Mouse (Mus musculus): ENCODE results near the gene Cldn4.

Cldn4 gene

DNA sequence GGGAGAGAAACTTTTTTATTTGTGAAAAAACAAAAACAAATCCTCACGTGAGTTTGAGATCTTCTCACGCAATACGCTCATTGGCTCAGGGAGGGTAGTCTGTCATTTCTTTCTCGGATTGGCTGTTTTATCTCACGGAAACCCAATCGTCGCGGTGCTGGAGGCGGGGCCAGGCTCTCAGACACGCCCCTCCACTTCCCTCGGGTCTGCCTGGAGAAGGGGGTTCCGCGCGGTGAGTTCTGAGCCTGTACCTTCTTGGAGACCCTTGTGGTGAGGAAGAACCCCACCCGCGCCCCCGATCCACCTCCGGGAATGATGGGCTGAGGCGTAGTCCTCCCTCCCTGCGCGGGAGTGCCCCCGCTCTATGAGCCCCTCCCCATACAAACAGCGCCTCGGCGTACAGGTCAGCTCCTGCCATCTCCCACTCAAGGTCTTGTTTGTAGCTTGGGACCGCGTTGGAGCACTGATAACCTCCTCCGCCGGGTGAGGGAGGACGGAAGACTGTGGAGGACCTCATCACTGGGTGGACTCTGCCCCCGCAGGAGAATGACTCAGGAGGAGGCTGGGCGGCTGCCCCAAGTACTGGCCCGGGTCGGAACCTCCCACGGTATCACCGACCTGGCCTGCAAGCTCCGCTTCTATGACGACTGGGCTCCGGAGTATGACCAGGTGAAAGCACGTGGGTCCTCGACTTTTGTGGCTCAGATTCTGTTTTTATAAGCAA lies 14.4 kb downstream of the Cldn4 start, which contains the start of gene Mettl27:
TSS of gene Mettl27 (plus strand) at position 190 of the 724 bp plus-strand sequence.
- POLR2A ChIA-PET = interaction anchor here (0.7 to 25.0 kb wide), 51 partner anchors 8 to 249 kb away, joined by 3 to 1092 read pairs (median 5); partner anchors contain the start of genes Cldn4 (in 4 of the 4), Abhd11 (in 3 of the 4), Cldn3 (in 3 of the 4) and Cldn13 (in 2 of the 4)
- CTCF ChIA-PET = interaction anchor here (0.5 to 8.2 kb wide), 51 partner anchors 9 to 616 kb away, joined by 3 to 161 read pairs (median 4); partner anchors contain the start of genes Abhd11 (in 2 of the 4), Cldn3 (in 1 of the 4), Cldn4 (in 1 of the 4) and Tmem270 (in 1 of the 4)

DNA sequence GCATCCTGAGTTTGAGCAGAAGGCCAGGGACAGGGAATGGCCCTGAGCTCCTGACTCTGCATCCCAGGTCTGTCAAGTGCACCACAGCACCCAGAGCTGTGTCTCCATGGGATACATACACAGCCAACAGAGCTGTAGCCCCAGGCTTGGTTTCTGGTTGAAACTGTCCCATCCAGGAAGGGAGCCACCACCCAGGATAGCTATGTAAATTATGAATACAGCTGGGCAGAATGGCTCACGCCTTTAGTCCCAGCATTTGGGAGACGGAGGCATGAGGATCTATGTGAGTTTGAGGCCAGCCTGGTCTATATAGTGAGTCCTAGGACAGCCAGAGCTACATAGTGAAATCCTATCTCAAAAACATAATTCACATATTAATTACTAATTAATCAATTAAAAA lies 16.7 kb downstream of the Cldn4 start:
- ChIA-PET POLR2A (interaction anchor here (0.6 to 25.0 kb wide), 18 partner anchors 7 to 148 kb away, joined by 3 to 1092 read pairs (median 5); partner anchors contain the start of genes Abhd11 (in 2 of the 4), Cldn4 (in 2 of the 4) and Vps37d (in 1 of the 4)), CTCF (interaction anchor here (1.0 to 4.5 kb wide), 5 partner anchors 23 to 36 kb away, joined by 3 to 29 read pairs (median 5); partner anchors contain the start of gene Tmem270 (in 1 of the 4))

DNA sequence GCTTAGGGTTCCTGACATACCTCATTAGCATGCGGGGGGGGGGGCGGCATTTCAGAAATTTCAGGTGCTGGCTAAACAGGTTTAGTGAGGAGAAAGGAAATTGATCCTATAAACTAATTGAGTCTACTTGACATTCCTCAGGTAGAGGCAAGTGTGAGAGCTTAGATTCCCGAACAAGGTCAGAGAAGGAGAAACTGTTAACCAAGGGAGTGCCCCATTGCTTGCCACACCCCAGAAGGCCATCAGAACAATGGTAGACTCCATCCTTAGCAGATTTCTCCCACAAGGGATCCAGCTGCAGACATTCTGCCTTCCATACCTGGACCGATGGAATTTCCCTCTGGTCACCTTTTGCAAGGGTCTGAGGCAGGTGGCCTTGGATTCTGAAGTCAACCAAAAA lies 20.0 kb downstream of the Cldn4 start:
- CTCF ChIA-PET = interaction anchor here (0.5 to 4.5 kb wide), 9 partner anchors 20 to 623 kb away, joined by 3 to 29 read pairs (median 4); no protein-coding TSS in a partner anchor
- POLR2A ChIA-PET = interaction anchor here (0.5 to 25.0 kb wide), 26 partner anchors 8 to 473 kb away, joined by 3 to 1092 read pairs (median 6); partner anchors contain the start of genes Cldn4 (in 4 of the 4), Abhd11 (in 2 of the 4) and Cldn3 (in 2 of the 4)

DNA sequence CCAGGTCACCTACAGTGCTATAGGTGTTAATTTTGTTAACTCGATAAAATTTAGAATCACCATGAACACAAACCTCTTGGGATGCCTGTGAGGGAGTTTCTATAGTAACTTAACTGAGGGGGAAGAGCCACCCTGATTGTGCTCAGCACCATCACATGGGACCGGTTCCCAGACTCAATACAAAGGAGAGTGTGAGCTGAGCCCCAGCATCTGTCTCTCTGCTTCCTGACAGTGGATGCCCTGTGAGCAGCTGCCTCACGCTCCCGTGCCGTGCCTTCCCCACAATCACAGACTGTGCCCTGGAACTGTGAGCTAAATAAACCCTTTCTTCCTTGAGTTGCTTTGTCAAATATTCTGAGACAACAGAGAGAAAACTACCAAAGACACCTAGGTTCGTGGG lies 23.6 kb downstream of the Cldn4 start:
- CTCF ChIA-PET = interaction anchor here in 1 of 4 experiments (0.6 to 6.1 kb wide), 3 partner anchors 16 to 155 kb away, joined by 5 to 35 read pairs (median 22); partner anchors contain the start of genes Tmem270 and Vps37d

DNA sequence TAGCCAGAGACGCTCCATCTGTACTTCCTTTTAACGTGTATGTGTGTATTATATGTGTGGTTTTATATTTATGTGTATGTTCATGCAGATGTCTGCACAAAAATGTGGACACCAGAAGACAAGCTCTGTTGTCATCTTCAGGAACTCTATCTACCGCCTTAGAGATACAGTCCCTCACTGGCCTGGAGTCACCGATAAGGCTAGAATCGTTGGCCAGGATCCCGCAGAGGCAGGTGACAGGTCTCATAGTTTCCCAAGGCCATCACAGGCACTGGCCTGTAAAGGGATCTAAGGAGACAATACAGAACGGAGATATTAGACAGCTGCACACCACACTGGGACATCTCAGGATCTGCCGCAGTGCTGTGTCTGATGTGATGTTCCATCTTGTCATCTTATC lies 25.6 kb downstream of the Cldn4 start:
- ChIA-PET CTCF (interaction anchor here (0.7 to 6.1 kb wide), 6 partner anchors 10 to 45 kb away, joined by 3 to 37 read pairs (median 8); partner anchors contain the start of gene Tmem270 (in 1 of the 4)), POLR2A (interaction anchor here in 3 of 4 experiments (0.6 to 8.8 kb wide), 16 partner anchors 10 to 88 kb away, joined by 3 to 56 read pairs (median 5); partner anchors contain the start of genes Abhd11 (in 2 of the 3), Cldn4 (in 2 of the 3) and Mettl27 (in 1 of the 3))

More for the DNA sequence above, 23.6 kb downstream of the Cldn4 start:
- POLR2A ChIA-PET = interaction anchor here in 2 of 4 experiments (1.2 to 25.0 kb wide), 8 partner anchors 9 to 36 kb away, joined by 3 to 1092 read pairs (median 34); partner anchors contain the start of genes Cldn4 (in 2 of the 2) and Mettl27 (in 2 of the 2)

DNA sequence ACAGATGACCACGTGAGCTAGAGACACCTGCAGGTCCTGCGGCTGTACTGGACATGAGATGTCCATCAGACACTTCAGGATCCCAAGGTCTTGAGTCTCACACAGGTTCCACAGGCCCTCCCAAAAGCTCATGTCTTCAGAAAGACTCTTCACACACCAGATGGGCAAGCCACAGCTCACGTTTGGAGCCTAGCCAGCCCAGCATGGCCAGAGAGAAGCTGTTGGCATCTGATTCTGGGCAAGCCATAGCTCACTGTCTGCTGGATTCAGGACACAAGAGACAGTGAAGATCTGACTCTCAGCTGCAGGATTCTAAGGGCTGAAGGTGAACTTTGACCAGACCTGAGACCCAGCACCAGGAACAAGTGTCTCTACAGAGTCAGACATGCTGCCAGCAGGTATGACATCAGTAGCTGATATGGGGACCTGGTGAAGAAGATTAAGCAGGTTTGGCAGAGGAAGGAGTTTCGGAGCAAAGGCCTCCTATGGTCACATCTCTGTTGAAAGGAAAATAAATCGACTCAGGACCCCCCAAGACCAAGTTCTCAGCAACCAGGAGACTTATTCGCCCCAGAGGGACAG lies 26.5 kb downstream of the Cldn4 start:
- CTCF ChIA-PET = interaction anchor here (0.5 to 8.9 kb wide), 24 partner anchors 9 to 958 kb away, joined by 3 to 55 read pairs (median 4); partner anchors contain the start of genes Mettl27 (in 2 of the 4), Abhd11 (in 1 of the 4), Cldn3 (in 1 of the 4) and Stx1a (in 1 of the 4)

DNA sequence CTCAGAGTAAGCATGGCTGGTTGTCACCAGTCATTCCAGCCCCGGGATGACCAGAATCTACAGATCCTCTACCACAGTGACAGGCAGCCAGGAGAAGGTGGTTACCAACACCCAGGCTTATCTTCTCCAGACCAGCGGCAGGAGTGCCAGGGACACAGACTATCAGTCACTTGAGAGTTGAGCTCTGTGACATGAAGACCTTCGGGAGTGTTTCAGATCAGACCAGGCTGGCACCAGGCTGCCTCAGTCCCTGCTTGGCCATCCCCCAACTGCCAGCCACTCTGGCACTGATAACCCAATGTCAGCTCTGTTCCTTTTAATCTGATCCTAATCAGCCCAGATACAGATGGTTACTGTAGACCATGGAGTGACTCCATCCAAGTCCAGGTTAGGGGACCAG lies 27.6 kb downstream of the Cldn4 start:
- ChIA-PET POLR2A (interaction anchor here in 3 of 4 experiments (0.7 to 8.8 kb wide), 37 partner anchors 8 to 183 kb away, joined by 3 to 56 read pairs (median 5); partner anchors contain the start of genes Cldn4 (in 3 of the 3), Abhd11 (in 2 of the 3), Cldn3 (in 2 of the 3) and Mettl27 (in 2 of the 3)), CTCF (interaction anchor here (0.8 to 8.9 kb wide), 22 partner anchors 12 to 250 kb away, joined by 3 to 55 read pairs (median 6); partner anchors contain the start of genes Mettl27 (in 2 of the 4), Abhd11 (in 1 of the 4), Cldn3 (in 1 of the 4) and Cldn4 (in 1 of the 4))

More for the DNA sequence above, 26.5 kb downstream of the Cldn4 start:
- POLR2A ChIA-PET = interaction anchor here (0.6 to 8.8 kb wide), 32 partner anchors 7 to 430 kb away, joined by 3 to 56 read pairs (median 4); partner anchors contain the start of genes Cldn4 (in 3 of the 4), Abhd11 (in 2 of the 4), Cldn3 (in 1 of the 4) and Fkbp6 (in 1 of the 4)

DNA sequence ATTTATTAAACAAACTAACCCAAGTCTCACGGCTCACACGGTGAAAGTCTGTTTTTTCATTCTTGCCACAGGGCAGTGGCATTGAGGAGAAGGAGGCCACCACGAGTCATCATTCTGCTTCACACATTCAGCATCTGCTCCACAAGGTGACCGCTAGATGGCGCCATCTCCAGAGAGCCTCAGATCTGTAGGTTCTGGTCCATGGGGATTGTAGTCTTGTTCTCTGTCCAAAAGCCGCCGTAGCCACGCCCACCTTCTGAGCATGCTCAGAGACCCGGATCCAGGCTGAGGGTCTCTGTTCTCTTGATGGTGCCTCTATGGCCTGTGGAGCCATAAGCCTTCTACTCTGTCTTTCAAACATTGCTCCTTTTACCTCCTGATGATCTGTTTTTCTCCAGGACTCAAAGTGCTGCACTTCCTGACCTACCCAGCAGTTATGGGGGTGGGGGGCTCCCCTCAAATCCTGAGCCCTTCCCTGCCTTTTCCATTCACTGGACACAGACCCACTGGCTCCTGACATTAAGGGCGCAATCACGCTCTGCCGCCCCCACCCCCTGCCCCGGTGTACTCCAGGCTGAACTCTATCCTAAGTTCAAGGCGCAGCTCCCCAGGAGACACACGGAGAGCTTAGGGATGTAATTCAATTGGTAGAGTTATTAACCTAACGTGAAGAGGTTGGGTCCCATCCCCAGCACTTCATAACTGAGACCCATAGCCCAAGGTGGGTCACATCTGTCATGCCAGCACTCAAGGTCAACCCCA lies 28.5 kb downstream of the Cldn4 start:
- CTCF ChIA-PET = interaction anchor here (1.0 to 8.9 kb wide), 17 partner anchors 11 to 249 kb away, joined by 3 to 55 read pairs (median 7); partner anchors contain the start of genes Mettl27 (in 3 of the 4), Cldn3 (in 1 of the 4), Stx1a (in 1 of the 4) and Tmem270 (in 1 of the 4)
- POLR2A ChIA-PET = interaction anchor here in 3 of 4 experiments (0.6 to 8.8 kb wide), 21 partner anchors 9 to 91 kb away, joined by 3 to 56 read pairs (median 9); partner anchors contain the start of genes Abhd11 (in 2 of the 3), Cldn4 (in 2 of the 3), Mettl27 (in 2 of the 3) and Cldn3 (in 1 of the 3)

DNA sequence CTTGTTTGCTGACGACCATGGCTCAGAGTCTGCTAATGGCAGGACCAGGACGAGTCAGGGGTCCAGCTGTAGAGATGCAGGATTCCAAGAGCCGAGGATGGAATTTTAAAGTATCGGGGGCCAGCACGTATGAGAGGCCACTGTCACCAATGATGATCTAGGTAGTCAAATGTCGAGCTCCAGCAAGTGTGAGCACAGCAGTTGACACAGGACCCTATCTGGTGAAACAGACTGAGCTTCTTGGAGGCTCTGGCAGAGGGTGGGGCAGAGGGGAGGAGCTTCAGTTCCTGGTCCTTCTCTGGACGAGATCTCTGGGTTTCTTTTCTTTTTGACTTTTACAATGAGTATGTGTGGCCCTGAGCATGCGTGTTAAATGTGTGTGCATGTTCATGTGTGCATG lies 31.4 kb downstream of the Cldn4 start, which contains the start of gene Cldn13:
TSS of gene Cldn13 (minus strand) at position 216 of the 400 bp plus-strand sequence.
- POLR2A ChIA-PET = interaction anchor here (0.5 to 2.5 kb wide), 15 partner anchors 8 to 135 kb away, joined by 3 to 9 read pairs (median 4); partner anchors contain the start of genes Abhd11 (in 2 of the 4), Cldn4 (in 2 of the 4) and Mettl27 (in 1 of the 4)

DNA sequence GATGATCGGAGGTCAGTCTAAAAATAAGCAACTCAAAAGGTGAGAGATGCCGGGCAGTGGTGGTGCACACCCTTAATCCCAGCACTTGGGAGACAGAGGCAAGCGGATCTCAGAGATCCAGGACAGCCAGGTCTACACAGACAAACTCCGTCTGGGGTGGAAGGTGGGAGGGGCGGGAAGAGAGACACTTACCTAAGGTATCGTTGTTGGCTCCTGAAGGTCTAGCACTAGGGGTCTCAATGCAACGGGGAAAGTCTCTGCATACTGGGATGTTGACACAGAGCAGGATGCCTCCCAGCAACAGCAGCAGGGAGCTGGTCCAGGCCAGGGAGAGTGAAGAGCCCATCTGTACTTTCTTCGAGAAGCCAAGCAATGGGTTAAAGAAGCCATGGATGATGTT lies 32.2 kb downstream of the Cldn4 start:
- CTCF ChIA-PET = interaction anchor here in 2 of 4 experiments (1.0 to 8.9 kb wide), 3 partner anchors 51 to 110 kb away, joined by 3 to 55 read pairs (median 5); no protein-coding TSS in a partner anchor
- POLR2A ChIA-PET = interaction anchor here in 3 of 4 experiments (0.6 to 2.4 kb wide), 9 partner anchors 15 to 109 kb away, joined by 3 to 7 read pairs (median 4); partner anchors contain the start of genes Abhd11 (in 2 of the 3) and Cldn4 (in 1 of the 3)

More for the DNA sequence above, 31.4 kb downstream of the Cldn4 start, which contains the start of gene Cldn13:
- CTCF ChIA-PET = interaction anchor here (0.5 to 8.9 kb wide), 8 partner anchors 8 to 203 kb away, joined by 3 to 55 read pairs (median 8); no protein-coding TSS in a partner anchor

DNA sequence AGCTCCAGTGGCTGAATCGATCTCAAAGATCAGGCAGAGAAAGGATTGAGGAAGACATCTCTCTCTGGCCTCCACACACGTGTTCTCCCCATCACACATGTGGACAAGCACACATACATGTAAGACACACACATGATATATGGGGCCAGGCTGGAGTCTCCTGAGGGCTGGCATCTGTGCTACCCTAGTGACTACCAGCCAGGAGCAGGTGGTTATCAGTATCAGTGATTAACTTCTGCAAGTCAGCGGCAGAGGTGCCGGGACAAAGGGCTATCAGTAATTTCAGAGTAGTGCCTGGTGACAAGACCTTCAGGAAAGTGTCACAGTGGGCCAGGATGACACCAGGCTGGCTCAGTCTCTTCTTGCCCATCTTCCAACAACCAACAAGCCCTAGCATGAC lies 33.0 kb downstream of the Cldn4 start:
- ChIA-PET POLR2A (interaction anchor here in 2 of 4 experiments (1.1 to 2.6 kb wide), 5 partner anchors 13 to 95 kb away, joined by 4 to 8 read pairs (median 5); partner anchors contain the start of genes Abhd11 (in 1 of the 2) and Cldn4 (in 1 of the 2)), CTCF (interaction anchor here in 2 of 4 experiments (1.0 to 8.9 kb wide), 4 partner anchors 52 to 109 kb away, joined by 3 to 55 read pairs (median 4); no protein-coding TSS in a partner anchor)

DNA sequence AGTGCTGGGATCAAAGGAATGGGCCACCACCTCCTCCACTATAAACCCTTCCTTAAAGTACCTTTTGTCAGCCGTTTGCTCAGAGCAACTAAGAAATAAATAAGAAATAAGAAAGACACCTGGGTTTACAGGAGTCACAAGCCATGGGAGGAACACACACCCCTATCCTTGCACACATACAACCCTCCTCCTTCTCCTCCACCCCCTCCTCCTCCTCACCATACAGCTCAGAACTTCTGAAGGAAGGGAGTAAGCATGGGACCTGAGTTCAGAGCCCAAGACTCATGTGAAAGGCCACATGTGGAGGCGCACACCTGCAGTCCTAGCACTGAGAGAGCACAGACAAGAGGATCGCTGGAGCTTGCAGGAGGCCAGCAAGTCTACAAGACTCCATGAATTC lies 33.4 kb downstream of the Cldn4 start:
- ChIA-PET POLR2A (interaction anchor here in 3 of 4 experiments (0.7 to 2.6 kb wide), 6 partner anchors 14 to 96 kb away, joined by 4 to 8 read pairs (median 5); partner anchors contain the start of genes Abhd11 (in 1 of the 3), Cldn4 (in 1 of the 3) and Mettl27 (in 1 of the 3)), CTCF (interaction anchor here in 2 of 4 experiments (1.0 to 8.9 kb wide), 6 partner anchors 53 to 109 kb away, joined by 3 to 55 read pairs (median 4); partner anchors contain the start of gene Abhd11 (in 1 of the 2))

DNA sequence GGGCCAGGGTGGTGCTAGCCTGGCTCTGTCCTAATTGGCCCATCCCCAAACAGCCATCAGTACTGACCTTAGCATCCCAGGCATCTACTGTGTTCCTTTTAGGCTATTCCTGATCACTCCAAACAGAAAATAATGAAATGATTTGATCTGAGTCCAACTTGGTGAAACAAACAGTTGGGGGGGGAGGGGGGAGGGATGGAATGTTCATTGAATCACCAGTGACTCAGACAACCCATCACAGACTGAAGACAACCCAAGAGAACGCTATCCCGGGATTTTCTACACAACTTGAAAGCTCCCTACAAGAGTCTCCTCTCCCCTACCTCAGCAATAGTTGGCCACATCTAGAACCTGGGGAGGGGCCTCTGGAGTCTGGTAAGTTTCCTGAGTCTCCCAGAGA lies 34.8 kb downstream of the Cldn4 start:
- ChIA-PET POLR2A (interaction anchor here in 2 of 4 experiments (1.4 to 2.6 kb wide), 4 partner anchors 15 to 97 kb away, joined by 3 to 8 read pairs (median 6); partner anchors contain the start of genes Abhd11 (in 2 of the 2) and Cldn4 (in 1 of the 2)), CTCF (interaction anchor here in 3 of 4 experiments (0.6 to 8.9 kb wide), 3 partner anchors 54 to 69 kb away, joined by 3 to 55 read pairs (median 7); no protein-coding TSS in a partner anchor)

DNA sequence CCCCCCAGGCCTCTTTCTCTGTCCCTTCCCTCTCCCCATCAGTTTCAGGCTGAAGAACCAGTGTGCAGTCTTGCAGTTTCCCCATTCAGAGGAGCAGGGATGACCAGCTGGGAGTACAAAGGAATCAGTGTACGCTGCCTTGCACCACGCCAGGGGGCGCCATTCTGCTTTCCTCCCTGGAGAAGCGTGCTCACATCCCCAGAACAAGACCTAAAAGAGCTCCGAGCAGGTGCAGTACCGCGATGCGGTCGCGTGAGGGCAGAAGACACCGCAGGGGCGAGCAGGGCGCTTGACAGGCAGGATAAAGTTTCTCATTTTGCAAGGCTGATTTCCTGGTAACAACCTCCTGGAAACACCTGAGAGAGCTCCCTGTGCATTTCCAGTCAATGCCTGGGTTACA lies 39.6 kb downstream of the Cldn4 start:
- ChIA-PET POLR2A (interaction anchor here (0.5 to 1.7 kb wide), 59 partner anchors 8 to 404 kb away, joined by 3 to 34 read pairs (median 4); partner anchors contain the start of genes Abhd11 (in 3 of the 4), Cldn3 (in 2 of the 4), Cldn4 (in 2 of the 4) and Mettl27 (in 2 of the 4)), CTCF (interaction anchor here (0.5 to 3.7 kb wide), 213 partner anchors 8 to 1188 kb away, joined by 3 to 220 read pairs (median 4); partner anchors contain the start of genes Abhd11 (in 4 of the 4), Cldn3 (in 4 of the 4), Mettl27 (in 4 of the 4) and Cldn13 (in 3 of the 4))

DNA sequence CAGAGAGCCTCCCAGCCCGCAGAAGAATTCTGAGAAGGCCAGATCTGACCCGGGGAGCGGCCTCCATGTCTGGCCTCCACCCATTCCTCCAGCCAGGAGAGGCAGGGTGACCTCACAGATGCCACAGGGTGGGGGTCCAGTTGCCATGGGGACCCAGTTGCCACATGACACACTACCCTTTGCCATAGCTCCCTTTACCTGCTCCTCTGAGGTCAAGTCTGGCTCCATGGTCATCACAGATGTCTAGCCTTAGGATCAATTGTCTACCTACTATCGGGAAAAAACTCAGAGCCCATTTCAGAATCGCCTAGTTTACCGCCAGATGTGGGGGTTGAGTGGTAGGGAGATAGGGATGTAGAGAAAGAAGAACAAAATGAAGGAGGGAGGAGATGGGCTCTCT lies 40.1 kb downstream of the Cldn4 start, which contains the start of gene Tmem270:
TSS of gene Tmem270 (minus strand) at position 101 of the 400 bp plus-strand sequence.
- ChIA-PET POLR2A (interaction anchor here (0.8 to 1.7 kb wide), 44 partner anchors 10 to 228 kb away, joined by 3 to 34 read pairs (median 4); partner anchors contain the start of genes Abhd11 (in 3 of the 4), Cldn3 (in 2 of the 4), Cldn4 (in 2 of the 4) and Mettl27 (in 2 of the 4)), CTCF (interaction anchor here (0.6 to 3.7 kb wide), 168 partner anchors 8 to 487 kb away, joined by 3 to 220 read pairs (median 5); partner anchors contain the start of genes Abhd11 (in 4 of the 4), Mettl27 (in 4 of the 4), Cldn13 (in 3 of the 4) and Cldn3 (in 3 of the 4))

Data from embryonic stem cell, embryonic (primary cell).